In genomic region chr11:86682861-86683260, GRCm38 (mm10) we compare ENCODE assay signal across 8 mouse cellular contexts. TPM values are rescaled to one million over a fixed set of nuclear protein-coding genes. Genes with fewer than 3 reads are reported as not detected.
DNase-seq lines count a peak whose midpoint lies in the region; ATAC-seq and TF ChIP-seq lines count a peak whose summit lies in the region.

No protein-coding gene starts in this region.

- ATAC-seq in hindbrain, embryonic 15.5 days (ENCODE audit: low FRiP score, low read depth): no peak
- no peak for ATAC-seq in midbrain, embryonic 15.5 days (replicated peaks)
- no peak for ATAC-seq in CD4-positive, CD25-positive, alpha-beta regulatory T cell, adult 4 months

- H3K4me1 ChIP-seq in kidney, adult 2 months (ENCODE audit: control insufficient read depth, insufficient read depth, low read length): peaks cover 6% of the 10 kb centered on the region
- H3K4me1 ChIP-seq in bone marrow macrophage, adult 2 months (ENCODE audit: control insufficient read depth, insufficient read depth, low read length): peaks cover 16% of the 10 kb centered on the region
- peaks cover 34% of the 10 kb centered on the region for H3K4me1 ChIP-seq in hindbrain, embryonic 15.5 days (replicated peaks)
- peaks cover 39% of the 10 kb centered on the region for H3K4me1 ChIP-seq in midbrain, embryonic 15.5 days

- peak overlapping the region; percentile 98 for H3K4me3 ChIP-seq in kidney, adult 2 months (ENCODE audit: insufficient read depth, low read depth, low read length)
- peak overlapping the region; percentile 98 for H3K4me3 ChIP-seq in bone marrow macrophage, adult 2 months (ENCODE audit: insufficient read depth, low read length)
- H3K4me3 ChIP-seq in hindbrain, embryonic 15.5 days: peak overlapping the region; percentile 96
- peak overlapping the region; percentile 75 for H3K4me3 ChIP-seq in midbrain, embryonic 15.5 days

- no peak for TF ChIP-seq POLR2A in kidney, adult 2 months (IDR thresholded peaks at IDR 0.05; ENCODE audit: low read depth, low read length)
- TF ChIP-seq POLR2A in bone marrow macrophage, adult 2 months (IDR thresholded peaks at IDR 0.05; ENCODE audit: borderline replicate concordance, low read depth, low read length): no peak

- TF ChIP-seq CTCF in kidney, adult 2 months (conservative IDR thresholded peaks at IDR 0.05; ENCODE audit: insufficient read depth, insufficient read length, low read depth, low read length): no peak
- no peak for TF ChIP-seq CTCF in bone marrow macrophage, adult 2 months (IDR thresholded peaks at IDR 0.05; ENCODE audit: low read depth, low read length)

- H3K9ac ChIP-seq in hindbrain, embryonic 15.5 days: peak overlapping the region; percentile 97
- peak overlapping the region; percentile 90 for H3K9ac ChIP-seq in midbrain, embryonic 15.5 days

- H3K4me2 ChIP-seq in hindbrain, embryonic 15.5 days: peak overlapping the region; percentile 85
- H3K4me2 ChIP-seq in midbrain, embryonic 15.5 days: peak overlapping the region; percentile 67

- no peak overlapping the region for H3K27ac ChIP-seq in kidney, adult 2 months (ENCODE audit: insufficient read depth, low read depth, low read length)
- H3K27ac ChIP-seq in bone marrow macrophage, adult 2 months (ENCODE audit: insufficient read depth, low read depth, low read length): no peak overlapping the region
- no peak overlapping the region for H3K27ac ChIP-seq in hindbrain, embryonic 15.5 days (replicated peaks)
- no peak overlapping the region for H3K27ac ChIP-seq in midbrain, embryonic 15.5 days

- 20% methylated on average over 7 of the region's 7 CpGs for WGBS in kidney, adult 2 months
- WGBS in hindbrain, embryonic 15.5 days: 40% methylated on average over 7 of the region's 7 CpGs
- 41% methylated on average over 7 of the region's 7 CpGs for WGBS in midbrain, embryonic 15.5 days

- no peaks in the 10 kb centered on the region for H3K27me3 ChIP-seq in kidney, adult 2 months (replicated peaks; ENCODE audit: control insufficient read depth, insufficient read depth, low read length)
- H3K27me3 ChIP-seq in hindbrain, embryonic 15.5 days: no peaks in the 10 kb centered on the region
- H3K27me3 ChIP-seq in midbrain, embryonic 15.5 days (replicated peaks): no peaks in the 10 kb centered on the region

- H3K36me3 ChIP-seq in kidney, adult 2 months (ENCODE audit: control insufficient read depth, insufficient read depth, low read length): no peaks in the 10 kb centered on the region
- H3K36me3 ChIP-seq in hindbrain, embryonic 15.5 days: no peaks in the 10 kb centered on the region
- no peaks in the 10 kb centered on the region for H3K36me3 ChIP-seq in midbrain, embryonic 15.5 days (replicated peaks)

- no peaks in the 10 kb centered on the region for H3K9me3 ChIP-seq in hindbrain, embryonic 15.5 days
- no peaks in the 10 kb centered on the region for H3K9me3 ChIP-seq in midbrain, embryonic 15.5 days

- intact Hi-C loops in left cerebral cortex, postnatal 25 days (cut with DNase I): no loop called here

- no peak for DNase-seq in kidney, adult 2 months
- no peak for DNase-seq in kidney, postnatal 10 days
- no peak for DNase-seq in kidney, adult 11 months
- no peak for DNase-seq in left cerebral cortex, postnatal 25 days (ENCODE audit: low spot score in 2 of 2)

RNA-seq across cellular contexts. Expression of gene Vmp1, which starts 0.8 kb away (rescaled TPM):
- 48.9 and 55.3 TPM in 2 replicates for polyA plus RNA-seq in kidney, adult 2 months (2012; rRNA removed)
- 178 and 230 TPM in 2 replicates for polyA plus RNA-seq in bone marrow macrophage, adult 2 months (2012; ENCODE audit: insufficient read depth, insufficient read length, missing spikeins)
- polyA plus RNA-seq in hindbrain, embryonic 15.5 days (2015; fragmentation: Nextera tagmentation; extraction: Ambion mirVana): 114 and 120 TPM in 2 replicates
- 111 TPM in 2 replicates for polyA plus RNA-seq in midbrain, embryonic 15.5 days (2015; fragmentation: Nextera tagmentation; extraction: Ambion mirVana)
- polyA plus RNA-seq in CD4-positive, CD25-positive, alpha-beta regulatory T cell, adult 4 months (2017; shearing (Covaris generic)): 100 to 1,000 TPM; 405 to 430 TPM
- 100 to 1,000 TPM; 165 to 175 TPM for total RNA-seq in left cerebral cortex, postnatal 25 days (2021)

RNA-seq across cellular contexts. Expression of gene Ptrh2, which starts 0.9 kb away (rescaled TPM):
- 4.0 and 6.0 TPM in 2 replicates for polyA plus RNA-seq in kidney, adult 2 months (2012; rRNA removed)
- 7.2 and 8.3 TPM in 2 replicates for polyA plus RNA-seq in bone marrow macrophage, adult 2 months (2012; ENCODE audit: insufficient read depth, insufficient read length, missing spikeins)
- polyA plus RNA-seq in hindbrain, embryonic 15.5 days (2015; fragmentation: Nextera tagmentation; extraction: Ambion mirVana): 28.2 and 29.9 TPM in 2 replicates
- polyA plus RNA-seq in midbrain, embryonic 15.5 days (2015; fragmentation: Nextera tagmentation; extraction: Ambion mirVana): 30.6 and 30.7 TPM in 2 replicates
- polyA plus RNA-seq in CD4-positive, CD25-positive, alpha-beta regulatory T cell, adult 4 months (2017; shearing (Covaris generic)): 10 to 100 TPM in 1 of 2 experiments, 1 to 10 TPM in 1; 9.8 to 10.7 TPM
- total RNA-seq in left cerebral cortex, postnatal 25 days (2021): 1 to 10 TPM; 8.3 to 8.5 TPM
